Mouse (Mus musculus): ENCODE data around the gene Dpp6.

Gene Dpp6

GRCm38 (mm10) chr5:27716026-27716425 lies 899.0 kb downstream of the Dpp6 start:
- no peak for DNase-seq (ENCODE audit: extremely low read depth, low read depth, low spot score)

GRCm38 (mm10) chr5:27717301-27717700 lies 900.3 kb downstream of the Dpp6 start:
- no peak for DNase-seq (ENCODE audit: extremely low read depth, low read depth, low spot score)

GRCm38 (mm10) chr5:27719311-27719710 lies 902.3 kb downstream of the Dpp6 start:
- DNase-seq (ENCODE audit: extremely low read depth, low read depth, low spot score): no peak

- DNase-seq (ENCODE audit: extremely low read depth, low read depth, low spot score): no peak
These were observed 907.5 kb downstream of the Dpp6 start for GRCm38 (mm10) chr5:27724460-27724859.

GRCm38 (mm10) chr5:27730666-27731065 lies 913.7 kb downstream of the Dpp6 start:
- DNase-seq (ENCODE audit: extremely low read depth, low read depth, low spot score): no peak

- DNase-seq (ENCODE audit: extremely low read depth, low read depth, low spot score): no peak
These were observed 914.4 kb downstream of the Dpp6 start for GRCm38 (mm10) chr5:27731392-27731791.

- DNase-seq (ENCODE audit: extremely low read depth, low read depth, low spot score): no peak
These were observed 915.4 kb downstream of the Dpp6 start for GRCm38 (mm10) chr5:27732288-27732868.

GRCm38 (mm10) chr5:27737168-27737567 lies 920.2 kb downstream of the Dpp6 start:
- no peak for DNase-seq (ENCODE audit: extremely low read depth, low read depth, low spot score)

- peak; percentile 19 for DNase-seq (ENCODE audit: extremely low read depth, low read depth, low spot score)
These were observed 922.2 kb downstream of the Dpp6 start for GRCm38 (mm10) chr5:27739216-27739615.

GRCm38 (mm10) chr5:27744944-27745343 lies 927.9 kb downstream of the Dpp6 start:
- DNase-seq (ENCODE audit: extremely low read depth, low read depth, low spot score): no peak

- no peak for DNase-seq (ENCODE audit: extremely low read depth, low read depth, low spot score)
These were observed 948.8 kb downstream of the Dpp6 start for GRCm38 (mm10) chr5:27765780-27766179.

- DNase-seq (ENCODE audit: extremely low read depth, low read depth, low spot score): no peak
These were observed 950.9 kb downstream of the Dpp6 start for GRCm38 (mm10) chr5:27767948-27768347.

Data from fat pad, adult 2 months (tissue).